Mouse (Mus musculus) MEL (cell line): ENCODE results near the gene Vsig10. TPM values are rescaled to one million over a fixed set of nuclear protein-coding genes. Genes with fewer than 3 reads are reported as not detected.
"Not testable (repeated sequence)": the region's sequence is repeated elsewhere in the genome, so short reads cannot be mapped to it uniquely, and the experiment has no call there.

Source experiments
- DNase-seq: peaks from one replicate; pipeline ENCODE4 v3.0.0; 2011; ENCODE audit warnings: low read depth, low spot score
- H3K27ac ChIP-seq: 2 replicates; pipeline ENCODE4 v1.5.1; 2012; ENCODE audit warnings: low read depth, mild to moderate bottlenecking, control low read depth, low read length, moderate library complexity; ENCODE audit not compliant: control insufficient read depth
- H3K27me3 ChIP-seq, 2 experiments: fragments of 150-350 bp in 1 of 2; sonication (generic) in 1 of 2; 2 replicates each; pipeline ENCODE4 v1.6.1; 2012; ENCODE audit warnings: low read length in 2 of 2, mild to moderate bottlenecking in 2 of 2, improper control_type of control experiment in 1 of 2, moderate library complexity in 1 of 2; ENCODE audit not compliant: insufficient read depth in 2 of 2, control insufficient read depth in 1 of 2
- H3K36me3 ChIP-seq, 2 experiments: 2 replicates each; pipeline ENCODE4 v1.6.1; 2012 to 2014; ENCODE audit warnings: low read length in 2 of 2, improper control_type of control experiment in 1 of 2, inconsistent platforms in 1 of 2, mild to moderate bottlenecking in 1 of 2; ENCODE audit not compliant: insufficient read depth in 2 of 2, control insufficient read depth in 1 of 2
- H3K4me1 ChIP-seq, 2 experiments: fragments of 150-350 bp in 1 of 2; sonication (generic) in 1 of 2; 2 replicates each; pipeline ENCODE4 v1.6.1; 2012; ENCODE audit warnings: low read length in 2 of 2, improper control_type of control experiment in 1 of 2, mild to moderate bottlenecking in 1 of 2; ENCODE audit not compliant: insufficient read depth in 2 of 2, control insufficient read depth in 1 of 2
- H3K4me3 ChIP-seq, 2 experiments: fragments of 150-350 bp in 1 of 2; sonication (generic) in 1 of 2; 2 replicates each; pipeline ENCODE4 v1.5.1; 2012; ENCODE audit warnings: low read depth in 2 of 2, low read length in 2 of 2, mild to moderate bottlenecking in 2 of 2, moderate library complexity in 2 of 2, control low read depth in 1 of 2, improper control_type of control experiment in 1 of 2; ENCODE audit not compliant: control insufficient read depth in 1 of 2, insufficient read depth in 1 of 2
- H3K79me2 ChIP-seq: 2 replicates; pipeline ENCODE4 v1.6.1; 2012; ENCODE audit warnings: mild to moderate bottlenecking, low read length, moderate library complexity; ENCODE audit not compliant: control insufficient read depth, poor library complexity, insufficient read depth
- H3K9ac ChIP-seq: 2 replicates; pipeline ENCODE4 v1.6.1; 2012; ENCODE audit warnings: low read depth, mild to moderate bottlenecking, control low read depth, low read length, moderate library complexity; ENCODE audit not compliant: control insufficient read depth, poor library complexity, severe bottlenecking
- H3K9me3 ChIP-seq: fragments of 150-350 bp; sonication (generic); replicated peaks from 2 replicates; pipeline ENCODE4 v1.6.1; 2012; ENCODE audit warnings: mild to moderate bottlenecking, low read length, improper control_type of control experiment, moderate library complexity; ENCODE audit not compliant: insufficient read depth
- BHLHE40 ChIP-seq: IDR thresholded peaks from 2 replicates; pipeline ENCODE4 v1.6.1; 2012; ENCODE audit warnings: low read depth, mild to moderate bottlenecking, inconsistent platforms, low read length, improper control_type of control experiment, borderline replicate concordance
- CHD1 ChIP-seq: IDR thresholded peaks from 2 replicates; pipeline ENCODE4 v1.6.1; 2012; ENCODE audit warnings: low read depth, mild to moderate bottlenecking, inconsistent platforms, low read length, improper control_type of control experiment
- CHD2 ChIP-seq: IDR thresholded peaks from 2 replicates; pipeline ENCODE4 v1.6.1; 2011; ENCODE audit warnings: low read length, improper control_type of control experiment
- CTCF ChIP-seq, 3 experiments: IDR thresholded peaks in 2 of 3; conservative IDR thresholded peaks in 1 of 3; 2 replicates each; pipeline ENCODE4 v1.5.1; 2011 to 2012; ENCODE audit warnings: low read length in 3 of 3, low read depth in 2 of 3, mild to moderate bottlenecking in 2 of 3, improper control_type of control experiment in 1 of 3, inconsistent platforms in 1 of 3, mixed read lengths in 1 of 3, moderate library complexity in 1 of 3; ENCODE audit not compliant: control insufficient read depth in 1 of 3, insufficient read depth in 1 of 3, poor library complexity in 1 of 3, severe bottlenecking in 1 of 3
- E2F4 ChIP-seq: IDR thresholded peaks from 2 replicates; pipeline ENCODE4 v1.6.1; 2011; ENCODE audit warnings: low read depth, low read length, improper control_type of control experiment, borderline replicate concordance
- ELF1 ChIP-seq: IDR thresholded peaks from 2 replicates; pipeline ENCODE4 v1.6.1; 2014; ENCODE audit warnings: low read depth, mild to moderate bottlenecking, inconsistent platforms, low read length, improper control_type of control experiment, moderate library complexity
- EP300 ChIP-seq, 2 experiments: IDR thresholded peaks; 2 replicates each; pipeline ENCODE4 v1.6.1; 2011; ENCODE audit warnings: improper control_type of control experiment in 2 of 2, low read length in 2 of 2, low read depth in 1 of 2, mild to moderate bottlenecking in 1 of 2
- ETS1 ChIP-seq: IDR thresholded peaks from 2 replicates; pipeline ENCODE4 v1.6.1; 2012; ENCODE audit warnings: low read depth, mild to moderate bottlenecking, inconsistent platforms, low read length, improper control_type of control experiment, moderate library complexity
- GABPA ChIP-seq: IDR thresholded peaks from 2 replicates; pipeline ENCODE4 v1.6.1; 2012; ENCODE audit warnings: low read depth, mild to moderate bottlenecking, inconsistent platforms, low read length, improper control_type of control experiment, moderate library complexity
- HCFC1 ChIP-seq: IDR thresholded peaks from 2 replicates; pipeline ENCODE4 v1.6.1; 2012; ENCODE audit warnings: low read depth, mild to moderate bottlenecking, inconsistent platforms, low read length, improper control_type of control experiment, moderate library complexity
- MAFK ChIP-seq: IDR thresholded peaks from 2 replicates; pipeline ENCODE4 v1.6.1; 2011; ENCODE audit warnings: low read depth, mild to moderate bottlenecking, low read length, improper control_type of control experiment, borderline replicate concordance
- MAX ChIP-seq: IDR thresholded peaks from 2 replicates; pipeline ENCODE4 v1.6.1; 2011; ENCODE audit warnings: low read length, improper control_type of control experiment
- MEF2A ChIP-seq: IDR thresholded peaks from 2 replicates; pipeline ENCODE4 v1.6.1; 2014; ENCODE audit warnings: low read depth, mild to moderate bottlenecking, inconsistent platforms, low read length, improper control_type of control experiment; ENCODE audit not compliant: poor library complexity, insufficient replicate concordance, severe bottlenecking; ENCODE audit errors: extremely low read depth
- MYC ChIP-seq: IDR thresholded peaks from 2 replicates; pipeline ENCODE4 v1.6.1; 2011; ENCODE audit warnings: low read depth, mild to moderate bottlenecking, low read length, improper control_type of control experiment, moderate library complexity
- NELFE ChIP-seq: IDR thresholded peaks from 2 replicates; pipeline ENCODE4 v1.6.1; 2011; ENCODE audit warnings: low read depth, low read length, improper control_type of control experiment
- POLR2A ChIP-seq, 2 experiments: IDR thresholded peaks; 2 replicates each; pipeline ENCODE4 v1.6.1; 2011 to 2012; ENCODE audit warnings: low read length in 2 of 2, mild to moderate bottlenecking in 2 of 2, control low read depth in 1 of 2, improper control_type of control experiment in 1 of 2, low read depth in 1 of 2, moderate library complexity in 1 of 2; ENCODE audit not compliant: control insufficient read depth in 1 of 2, insufficient read depth in 1 of 2, poor library complexity in 1 of 2
- RAD21 ChIP-seq: IDR thresholded peaks from 2 replicates; pipeline ENCODE4 v1.6.1; 2011; ENCODE audit warnings: mild to moderate bottlenecking, low read depth, low read length, improper control_type of control experiment
- RCOR1 ChIP-seq: IDR thresholded peaks from 2 replicates; pipeline ENCODE4 v1.6.1; 2012; ENCODE audit warnings: low read depth, mild to moderate bottlenecking, inconsistent platforms, low read length, improper control_type of control experiment
- SMC3 ChIP-seq: IDR thresholded peaks from 2 replicates; pipeline ENCODE4 v1.6.1; 2011; ENCODE audit warnings: low read depth, low read length, improper control_type of control experiment
- TCF12 ChIP-seq: IDR thresholded peaks from 2 replicates; pipeline ENCODE4 v1.6.1; 2014; ENCODE audit warnings: low read depth, mild to moderate bottlenecking, inconsistent platforms, low read length, improper control_type of control experiment, moderate library complexity
- UBTF ChIP-seq: IDR thresholded peaks from 2 replicates; pipeline ENCODE4 v1.6.1; 2012; ENCODE audit warnings: low read depth, mild to moderate bottlenecking, inconsistent platforms, low read length, improper control_type of control experiment, moderate library complexity, borderline replicate concordance; ENCODE audit not compliant: insufficient read depth
- USF2 ChIP-seq, 2 experiments: IDR thresholded peaks; 2 replicates each; pipeline ENCODE4 v1.6.1; 2011 to 2012; ENCODE audit warnings: improper control_type of control experiment in 2 of 2, low read length in 2 of 2, borderline replicate concordance in 1 of 2, inconsistent platforms in 1 of 2, low read depth in 1 of 2, mild to moderate bottlenecking in 1 of 2; ENCODE audit not compliant: insufficient read depth in 1 of 2
- ZKSCAN1 ChIP-seq: IDR thresholded peaks from 2 replicates; pipeline ENCODE4 v1.6.1; 2012; ENCODE audit warnings: low read depth, mild to moderate bottlenecking, inconsistent platforms, low read length, improper control_type of control experiment, moderate library complexity
- polyA plus RNA-seq, 2 experiments: library from polyadenylated mRNA; stranded (reverse) in 1 of 2; unstranded in 1 of 2; fragments of >175 nt in 1 of 2; fragments of >200 nt in 1 of 2; gene quantifications; 2 replicates each; pipeline versions ENCODE4 v1.2.1 to v1.2.4; 2012; ENCODE audit warnings: low replicate concordance in 2 of 2, low read depth in 1 of 2; ENCODE audit not compliant: insufficient read length in 2 of 2, insufficient read depth in 1 of 2, missing spikeins in 1 of 2
- total RNA-seq: library from RNA; depleted of rRNA; stranded (reverse); fragments of 300-350 nt; gene quantifications from 2 replicates; pipeline ENCODE4 v1.2.3, GENCODE M21; 2012

Gene Vsig10
- total and polyA plus RNA-seq, 3 experiments, result 5.3 to 8.9 TPM; not detected in 1

DNA sequence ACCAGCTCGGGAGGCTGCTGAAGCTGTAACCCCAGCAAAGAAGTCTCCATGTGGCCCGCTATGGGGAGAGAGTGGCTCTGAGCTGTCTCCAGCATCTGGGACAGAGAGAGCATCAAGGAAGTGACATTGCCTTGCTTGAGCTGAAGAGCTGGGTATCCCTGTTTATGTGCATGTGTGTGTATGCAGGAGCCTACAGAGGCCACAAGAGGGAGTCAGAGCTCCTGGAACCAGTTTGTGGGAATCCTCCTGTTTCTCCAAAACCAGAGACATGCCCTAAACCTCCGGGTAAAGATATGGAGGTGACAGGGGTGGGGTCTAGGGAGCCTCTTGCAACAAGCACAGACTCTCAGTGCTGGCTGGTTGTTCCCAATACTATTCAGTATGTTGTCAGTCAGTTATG lies 27.6 kb upstream of the Vsig10 start:
- H3K4me3 ChIP-seq, result no peak overlapping the region
- H3K27ac ChIP-seq, result no peak overlapping the region
- no peak overlapping the region for H3K9ac ChIP-seq
- TF ChIP-seq RAD21 (peak; percentile 32), SMC3 (peak; percentile 33), E2F4 (no peak), MAX (no peak), CTCF (IDR thresholded peaks at IDR 0.05 in 2 of 3, conservative IDR thresholded peaks at IDR 0.05 in 1 of 3; ENCODE audit: control insufficient read depth in 1 of 3, insufficient read depth in 1 of 3, low read depth in 2 of 3, low read length in 3 of 3, poor library complexity in 1 of 3, severe bottlenecking in 1 of 3) (peak; percentile 23 to 37 (median 27); a peak in 3 of 6 replicates)
- TF ChIP-seq, all 39 proteins: peak for 3
- Histone ChIP-seq H3K4me1 (peaks cover under 1 to 5% of the 10 kb centered on the region in 2 experiments; a peak in 3 of 4 replicates), H3K9me3 (no peaks in the 10 kb centered on the region), H3K36me3 (peaks cover 0 to under 1% of the 10 kb centered on the region in 2 experiments; a peak in 2 of 4 replicates), H3K27me3 (no peaks in the 10 kb centered on the region), H3K79me2 (peaks cover 9% of the 10 kb centered on the region)
- no peak for DNase-seq

GRCm38 (mm10) chr5:117292547-117292946 lies 26.3 kb upstream of the Vsig10 start:
- no peak for DNase-seq

DNA sequence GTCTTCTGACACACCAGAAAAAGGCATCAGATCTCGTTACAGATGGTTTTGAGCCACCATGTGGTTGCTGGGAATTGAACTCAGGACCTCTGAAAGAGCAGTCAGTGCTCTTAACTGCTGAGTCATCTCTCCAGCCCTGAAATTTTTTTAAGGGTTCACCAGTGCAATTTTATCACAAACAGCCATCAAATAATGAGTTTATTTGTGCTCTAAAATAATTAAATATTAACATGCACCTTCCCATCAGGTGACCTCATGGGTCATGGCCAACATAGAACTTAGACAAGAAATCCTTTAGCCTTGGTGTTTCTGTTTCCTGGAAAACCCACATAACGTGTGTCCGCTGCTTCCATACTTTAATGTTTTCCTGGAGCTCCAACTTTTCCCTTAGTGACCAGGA lies 25.1 kb upstream of the Vsig10 start:
- not testable (repeated sequence) for H3K27me3 ChIP-seq, DNase-seq, H3K27ac ChIP-seq, H3K4me3 ChIP-seq, H3K36me3 ChIP-seq, H3K9ac ChIP-seq, H3K4me1 ChIP-seq, H3K79me2 ChIP-seq, H3K9me3 ChIP-seq

More at GRCm38 (mm10) chr5:117292547-117292946, 26.3 kb upstream of the Vsig10 start:
- no peaks in the 10 kb centered on the region; a peak in 1 of 4 replicates for H3K36me3 ChIP-seq
- no peaks in the 10 kb centered on the region for H3K27me3 ChIP-seq
- H3K4me3 ChIP-seq, result no peak overlapping the region
- H3K79me2 ChIP-seq, result no peaks in the 10 kb centered on the region
- peaks cover 0 to 5% of the 10 kb centered on the region in 2 experiments; a peak in 2 of 4 replicates for H3K4me1 ChIP-seq
- no peak overlapping the region for H3K27ac ChIP-seq
- no peaks in the 10 kb centered on the region for H3K9me3 ChIP-seq
- TF ChIP-seq BHLHE40, result no peak
- no peak for TF ChIP-seq UBTF
- TF ChIP-seq POLR2A (IDR thresholded peaks at IDR 0.05; ENCODE audit: control insufficient read depth in 1 of 2, insufficient read depth in 1 of 2, low read depth in 1 of 2, low read length in 2 of 2, poor library complexity in 1 of 2), result no peak
- no peak for TF ChIP-seq SMC3
- TF ChIP-seq CHD1, result no peak
- TF ChIP-seq CHD2, result no peak
- TF ChIP-seq ELF1, result no peak
- TF ChIP-seq MYC, result no peak
- TF ChIP-seq NELFE, result no peak
- no peak for TF ChIP-seq RCOR1
- TF ChIP-seq TCF12, result no peak
- no peak for TF ChIP-seq USF2 (IDR thresholded peaks at IDR 0.05; ENCODE audit: borderline replicate concordance in 1 of 2, insufficient read depth in 1 of 2, low read depth in 1 of 2, low read length in 2 of 2)
- TF ChIP-seq MEF2A, result no peak
- no peak for TF ChIP-seq ZKSCAN1
- TF ChIP-seq GABPA, result no peak
- TF ChIP-seq MAFK, result no peak
- no peak for TF ChIP-seq HCFC1
- no peak for TF ChIP-seq ETS1
- no peak for TF ChIP-seq EP300 (IDR thresholded peaks at IDR 0.05; ENCODE audit: low read depth in 1 of 2, low read length in 2 of 2)
- no peak overlapping the region for H3K9ac ChIP-seq
